Mouse (Mus musculus) bone marrow macrophage, adult 2 months (primary cell): ENCODE data around the gene Mblac2.

Experiments used
- CTCF ChIP-seq: IDR thresholded peaks from 2 replicates; pipeline ENCODE4 v1.5.1; 2012; ENCODE audit warnings: low read depth, mild to moderate bottlenecking, low read length, moderate library complexity
- POLR2A ChIP-seq: IDR thresholded peaks from 2 replicates; pipeline ENCODE4 v1.6.1; 2012; ENCODE audit warnings: mild to moderate bottlenecking, low read depth, low read length, borderline replicate concordance

DNA sequence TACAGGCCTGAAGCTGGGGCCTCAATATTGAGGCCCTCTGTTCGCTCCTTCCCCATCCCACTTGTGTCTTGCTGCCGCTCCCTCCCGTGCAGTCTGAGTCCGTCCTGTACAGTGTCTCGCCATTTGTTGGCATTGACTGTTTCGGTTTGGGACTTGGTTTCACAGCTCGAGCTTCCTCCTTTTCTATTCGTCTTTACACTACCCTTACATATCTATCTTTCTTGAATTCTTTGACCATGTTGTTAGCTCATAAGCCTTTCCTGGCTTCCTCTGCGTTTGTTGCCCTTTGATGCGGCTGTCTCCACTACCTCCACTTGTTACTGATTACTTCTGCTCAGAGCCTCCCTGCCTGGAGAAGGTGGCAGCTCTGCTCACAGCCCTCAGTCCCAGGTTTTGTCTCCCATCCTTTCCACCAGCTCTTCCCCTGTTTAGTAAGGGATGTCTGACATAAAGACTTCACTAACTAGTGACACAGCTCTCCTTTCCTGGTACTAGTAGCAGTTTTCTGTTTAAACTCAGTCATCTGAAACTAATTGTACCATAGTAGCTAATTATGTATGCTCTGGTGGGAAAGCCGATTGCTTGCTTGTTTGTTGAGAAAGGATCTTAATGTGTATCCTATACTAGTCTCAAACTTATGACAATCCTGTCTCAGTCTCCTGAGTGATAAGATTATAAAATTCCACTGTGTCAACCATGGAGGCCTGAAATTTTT is 74.8 kb downstream of the Mblac2 start:
- no peak for TF ChIP-seq CTCF
- no peak for TF ChIP-seq POLR2A
